Mouse (Mus musculus) heart, embryonic 10.5 days (tissue): ENCODE results near the gene Igdcc3. TPM values are rescaled to one million over a fixed set of nuclear protein-coding genes. Genes with fewer than 3 reads are reported as not detected.
"Not testable (repeated sequence)": the region's sequence is repeated elsewhere in the genome, so short reads cannot be mapped to it uniquely, and the experiment has no call there.

Experiments used
- DNase-seq: peaks from one replicate; pipeline ENCODE4 v3.0.0-alpha.2; 2017; ENCODE audit warnings: low spot score
- H3K27ac ChIP-seq: fragments of 300-500 bp; sonication (generic); 2 replicates; pipeline ENCODE4 v1.5.1; 2016; ENCODE audit warnings: mild to moderate bottlenecking
- H3K27me3 ChIP-seq: fragments of 300-500 bp; sonication (generic); 2 replicates; pipeline ENCODE4 v1.6.1; 2016; ENCODE audit warnings: mild to moderate bottlenecking; ENCODE audit not compliant: poor library complexity, insufficient read depth, severe bottlenecking
- H3K36me3 ChIP-seq: fragments of 300-500 bp; sonication (generic); 2 replicates; pipeline ENCODE4 v1.6.1; 2016; ENCODE audit warnings: mild to moderate bottlenecking, moderate library complexity
- H3K4me1 ChIP-seq: fragments of 300-500 bp; sonication (generic); 2 replicates; pipeline ENCODE4 v1.6.1; 2016; ENCODE audit warnings: mild to moderate bottlenecking
- H3K4me3 ChIP-seq: fragments of 300-500 bp; sonication (generic); 2 replicates; pipeline ENCODE4 v1.5.1; 2016; ENCODE audit warnings: mild to moderate bottlenecking, moderate library complexity
- H3K9me3 ChIP-seq: fragments of 300-500 bp; sonication (generic); 2 replicates; pipeline ENCODE4 v1.6.1; 2016; ENCODE audit warnings: mild to moderate bottlenecking, moderate library complexity
- WGBS: fragments of 180-500 bp; shearing (Covaris S2); methylation state at CpG from one replicate; pipeline ENCODE4 v1.1.7; 2016; 5-methylcytosine and 5-hydroxymethylcytosine counted together
- polyA plus RNA-seq: library from polyadenylated mRNA; unstranded; fragments of >200 nt; fragmentation: Nextera tagmentation; extraction: Ambion mirVana; gene quantifications from 2 replicates; pipeline ENCODE4 v1.2.1, GENCODE M21; 2016

Igdcc3 gene
- polyA plus RNA-seq, 1 experiment from 2014 or later = 65.0 TPM

DNA sequence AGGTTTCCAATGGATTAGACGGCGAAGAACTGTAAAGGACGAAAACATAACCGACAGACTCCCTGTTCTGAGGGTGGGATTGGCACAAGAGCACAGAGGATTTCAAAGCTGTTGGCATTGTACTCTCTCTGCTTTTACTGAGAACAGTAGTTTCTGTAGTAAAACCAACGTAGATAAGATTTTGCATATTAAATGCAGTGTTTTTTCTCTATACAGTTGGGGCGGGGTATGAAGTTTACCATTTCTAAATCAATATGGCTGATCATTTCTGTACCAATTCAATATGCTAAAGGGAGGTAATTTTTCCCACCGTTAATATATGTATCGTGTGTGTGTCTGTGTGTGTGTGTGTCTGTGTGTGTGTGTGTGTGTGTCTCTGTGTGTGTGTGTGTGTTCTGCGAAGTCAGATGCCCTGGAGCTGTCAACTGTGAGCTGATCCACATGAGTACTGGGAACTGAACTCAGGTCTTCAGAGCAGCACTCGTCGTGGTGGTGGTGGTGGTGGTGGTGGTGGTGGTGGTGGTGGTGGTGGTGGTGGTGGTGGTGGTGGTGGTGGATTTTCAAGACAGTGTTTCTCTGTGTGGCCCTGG lies 61.3 kb downstream of the Igdcc3 start:
- Histone ChIP-seq H3K4me3 (peak overlapping the region; percentile 55), H3K9me3 (no peaks in the 10 kb centered on the region), H3K36me3 (no peaks in the 10 kb centered on the region), H3K27me3 (no peaks in the 10 kb centered on the region), H3K4me1 (0 out of 2 replicates have a peak, but pooled peaks cover 7% of the 10 kb centered on the region), H3K27ac (peak overlapping the region; percentile 88)
- no peak for DNase-seq
- WGBS = 30% methylated on average over 11 of the region's 11 CpGs

DNA sequence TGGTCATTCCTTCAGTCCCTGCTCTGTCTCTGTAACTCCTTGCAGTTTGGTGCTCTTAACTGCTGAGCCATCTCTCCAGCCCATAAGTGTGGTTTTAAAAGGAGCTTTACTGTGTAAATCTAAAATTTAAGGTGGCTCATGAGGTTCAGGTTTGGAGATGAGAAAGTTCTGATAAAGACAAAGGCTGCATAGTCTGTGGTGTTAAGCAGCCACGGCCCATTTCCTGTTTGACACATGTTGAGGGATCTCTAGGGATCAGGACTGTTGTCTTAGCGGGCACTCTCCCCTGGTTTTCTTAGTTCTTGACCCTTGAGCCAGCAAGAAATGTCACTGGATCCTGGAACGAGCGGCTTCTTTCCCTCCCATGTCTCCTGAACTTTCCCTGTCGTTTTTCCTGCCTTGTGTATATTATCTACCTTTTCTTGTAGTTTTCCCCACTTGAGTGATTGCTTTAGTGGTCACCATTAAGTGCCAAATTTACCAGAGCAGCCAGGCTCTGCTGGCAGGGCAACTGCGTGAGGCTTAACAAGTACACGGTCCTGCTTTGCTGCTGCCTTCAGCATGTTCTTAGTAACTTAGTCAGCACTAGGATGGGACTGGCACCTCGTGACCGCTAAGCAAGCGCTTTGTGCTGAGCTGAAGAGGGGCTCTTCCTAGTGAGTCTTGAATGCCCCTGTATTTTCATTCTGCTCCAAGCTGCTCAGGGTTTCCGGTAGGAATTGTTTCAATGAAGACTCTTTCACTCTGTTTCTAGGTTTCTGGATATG lies 64.2 kb downstream of the Igdcc3 start:
- 0 out of 2 replicates have a peak, but pooled peaks cover 10% of the 10 kb centered on the region for H3K4me1 ChIP-seq
- 62% methylated on average over 11 of the region's 11 CpGs for WGBS
- no peak overlapping the region for H3K4me3 ChIP-seq
- DNase-seq = no peak
- no peaks in the 10 kb centered on the region for H3K9me3 ChIP-seq
- no peaks in the 10 kb centered on the region for H3K36me3 ChIP-seq
- H3K27ac ChIP-seq = no peak overlapping the region
- no peaks in the 10 kb centered on the region for H3K27me3 ChIP-seq

GRCm38 (mm10) chr9:65207041-65207815 lies 66.2 kb downstream of the Igdcc3 start:
- H3K4me3 ChIP-seq, H3K27me3 ChIP-seq, H3K36me3 ChIP-seq, H3K27ac ChIP-seq, DNase-seq, H3K9me3 ChIP-seq: not testable (repeated sequence)
- 0 out of 2 replicates have a peak, but pooled peaks cover 13% of the 10 kb centered on the region for H3K4me1 ChIP-seq
- 68% methylated on average over 9 of the region's 9 CpGs for WGBS

DNA sequence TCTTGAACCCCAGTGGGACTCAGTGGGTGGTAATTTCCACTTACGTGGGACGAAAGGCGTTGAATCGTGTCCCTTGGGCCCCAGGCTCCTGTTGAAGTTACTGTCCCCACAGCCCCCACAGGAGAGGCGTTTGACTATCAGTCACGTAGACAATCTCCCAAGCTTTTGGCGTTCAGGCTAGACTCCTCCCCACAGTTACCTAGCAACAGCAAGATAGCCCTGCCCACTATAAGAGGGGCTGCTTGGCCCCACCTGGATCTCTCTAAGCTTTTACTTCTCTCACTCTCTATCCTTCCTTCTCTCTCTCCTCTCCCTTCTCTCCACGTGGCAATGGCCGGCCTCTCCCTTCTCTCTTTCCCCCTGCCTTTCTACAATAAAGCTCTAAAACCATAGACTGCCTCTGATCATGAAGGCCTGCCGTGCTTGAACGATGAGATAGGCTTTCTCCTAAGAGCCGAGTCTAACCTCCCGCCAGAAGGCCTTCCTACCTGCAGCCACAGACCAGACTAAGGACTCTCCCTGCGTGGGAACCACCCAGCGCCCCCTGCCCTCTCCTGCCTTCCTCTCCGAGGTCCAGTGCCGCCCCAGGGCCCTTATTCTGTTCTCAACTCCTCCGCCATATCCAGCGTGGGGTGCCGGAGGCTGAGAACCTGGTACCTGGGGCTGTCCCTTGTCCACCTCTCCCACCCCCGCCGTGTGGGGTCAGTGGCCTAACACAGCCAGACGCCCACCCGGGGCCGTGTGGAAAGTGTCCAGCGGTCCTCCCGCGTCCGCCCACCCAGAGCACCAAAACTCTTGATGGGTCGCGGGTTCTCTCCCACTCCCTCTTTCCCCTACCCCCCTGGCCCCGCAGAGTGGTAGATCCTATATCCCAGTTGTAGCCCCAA lies 67.5 kb downstream of the Igdcc3 start:
- H3K27me3 ChIP-seq = no peaks in the 10 kb centered on the region
- 0 out of 2 replicates have a peak overlapping the region, but pooled peaks have one; percentile 16 for H3K27ac ChIP-seq
- no peaks in the 10 kb centered on the region for H3K9me3 ChIP-seq
- H3K36me3 ChIP-seq = no peaks in the 10 kb centered on the region
- 0 out of 2 replicates have a peak, but pooled peaks cover 13% of the 10 kb centered on the region for H3K4me1 ChIP-seq
- no peak overlapping the region for H3K4me3 ChIP-seq
- no peak for DNase-seq
- 87% methylated on average over 32 of the region's 32 CpGs for WGBS

DNA sequence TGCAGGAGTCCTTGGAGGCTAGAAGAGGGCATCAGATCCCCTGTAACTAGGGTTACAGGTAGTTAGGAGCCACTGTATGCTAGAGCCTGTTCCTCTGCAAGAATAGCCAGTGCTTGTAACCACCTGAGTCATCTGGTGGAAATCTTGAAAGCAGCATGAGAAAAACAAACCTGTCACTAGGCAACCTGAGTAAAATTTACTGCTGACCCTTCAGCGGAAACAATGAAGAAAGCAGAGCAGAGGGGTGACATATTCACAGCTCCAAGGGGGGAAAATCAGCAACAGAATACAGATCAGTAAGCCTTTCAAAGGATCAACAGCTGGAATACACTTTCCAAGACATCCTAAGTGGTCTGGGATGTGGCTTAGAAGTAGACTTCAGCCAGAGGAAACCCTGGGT lies 70.6 kb downstream of the Igdcc3 start:
- H3K4me1 ChIP-seq = peaks cover 28% of the 10 kb centered on the region
- 62% methylated on average over 1 of the region's 1 CpGs for WGBS
- H3K4me3 ChIP-seq = no peak overlapping the region
- H3K36me3 ChIP-seq = no peaks in the 10 kb centered on the region
- no peak for DNase-seq
- H3K9me3 ChIP-seq = no peaks in the 10 kb centered on the region
- no peak overlapping the region for H3K27ac ChIP-seq
- H3K27me3 ChIP-seq = no peaks in the 10 kb centered on the region

DNA sequence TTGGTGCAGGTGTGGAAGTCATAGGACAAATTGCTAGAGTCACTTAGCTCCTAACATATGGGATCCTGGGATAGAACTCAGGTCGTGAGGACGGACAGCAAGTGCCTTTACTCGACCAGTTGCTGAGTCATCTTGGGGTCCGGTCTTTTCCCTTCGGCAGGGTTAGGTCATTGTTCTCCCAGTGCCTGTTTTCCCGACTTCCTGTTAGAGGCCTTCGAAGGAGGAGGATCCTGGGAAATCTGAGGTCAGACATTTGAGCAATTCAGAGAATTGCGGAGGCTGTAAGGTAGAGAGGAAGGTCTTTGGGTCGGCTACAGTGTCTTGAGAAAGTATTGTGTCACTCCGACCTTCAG lies 73.4 kb downstream of the Igdcc3 start:
- no peaks in the 10 kb centered on the region for H3K9me3 ChIP-seq
- peak; percentile 85 for DNase-seq
- 22% methylated on average over 10 of the region's 10 CpGs for WGBS

GRCm38 (mm10) chr9:65214778-65215493 lies 73.9 kb downstream of the Igdcc3 start:
- H3K9me3 ChIP-seq = no peaks in the 10 kb centered on the region
- no peaks in the 10 kb centered on the region for H3K27me3 ChIP-seq
- peak overlapping the region; percentile 84 for H3K4me3 ChIP-seq
- H3K36me3 ChIP-seq = no peaks in the 10 kb centered on the region
- peaks cover 37% of the 10 kb centered on the region for H3K4me1 ChIP-seq
- DNase-seq = peak; percentile 95
- peak overlapping the region; percentile 95 for H3K27ac ChIP-seq
- WGBS = under 1% methylated on average over 58 of the region's 59 CpGs

More for the DNA sequence above, 73.4 kb downstream of the Igdcc3 start:
- Histone ChIP-seq H3K36me3 (no peaks in the 10 kb centered on the region), H3K27me3 (no peaks in the 10 kb centered on the region), H3K4me3 (peak overlapping the region; percentile 84), H3K4me1 (peaks cover 37% of the 10 kb centered on the region), H3K27ac (peak overlapping the region; percentile 95)

DNA sequence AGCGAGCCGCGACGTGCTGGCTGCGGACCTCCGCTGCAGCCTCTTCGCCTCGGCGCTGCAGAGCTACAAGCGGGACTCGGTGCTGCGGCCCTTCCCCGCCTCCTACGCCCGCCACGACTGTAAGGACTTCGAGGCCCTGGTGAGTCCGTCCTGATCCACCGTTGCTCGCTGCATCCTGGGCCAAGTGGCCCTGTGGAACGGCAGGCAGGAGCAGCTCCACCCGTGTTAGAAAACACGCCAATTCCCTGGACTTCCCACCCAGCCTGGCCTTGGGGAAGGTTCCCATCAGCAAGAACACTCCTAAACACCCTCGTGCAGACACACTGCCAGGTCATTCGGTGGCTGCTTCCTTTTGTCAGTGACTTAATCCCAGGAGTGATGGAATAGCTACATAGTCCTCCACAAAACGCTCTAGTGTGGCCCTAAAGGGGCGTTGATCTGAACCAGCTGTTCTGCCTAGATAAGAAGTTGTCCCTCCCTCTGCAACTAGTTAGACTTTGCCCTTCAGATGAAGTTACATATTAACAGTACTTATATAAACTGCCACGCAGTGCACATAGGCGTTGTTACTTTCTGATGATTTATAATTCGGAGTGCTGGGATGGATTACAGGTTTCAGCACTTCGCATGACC lies 74.6 kb downstream of the Igdcc3 start:
- 11% methylated on average over 31 of the region's 31 CpGs for WGBS
- Histone ChIP-seq H3K27me3 (no peaks in the 10 kb centered on the region), H3K4me1 (peaks cover 37% of the 10 kb centered on the region), H3K4me3 (peak overlapping the region; percentile 84), H3K36me3 (no peaks in the 10 kb centered on the region), H3K27ac (peak overlapping the region; percentile 95), H3K9me3 (no peaks in the 10 kb centered on the region)
- DNase-seq = peak; percentile 88

- no peaks in the 10 kb centered on the region for H3K36me3 ChIP-seq
- WGBS = 54% methylated on average over 8 of the region's 8 CpGs
- no peaks in the 10 kb centered on the region for H3K27me3 ChIP-seq
- no peak for DNase-seq
- 0 out of 2 replicates have a peak overlapping the region, but pooled peaks have one; percentile 12 for H3K4me3 ChIP-seq
- no peaks in the 10 kb centered on the region for H3K9me3 ChIP-seq
- peaks cover 33% of the 10 kb centered on the region for H3K4me1 ChIP-seq
- H3K27ac ChIP-seq = peak overlapping the region; percentile 59; the same call in 1 of the 2 replicates
Measured at GRCm38 (mm10) chr9:65216972-65217371, 76.0 kb downstream of the Igdcc3 start.

DNA sequence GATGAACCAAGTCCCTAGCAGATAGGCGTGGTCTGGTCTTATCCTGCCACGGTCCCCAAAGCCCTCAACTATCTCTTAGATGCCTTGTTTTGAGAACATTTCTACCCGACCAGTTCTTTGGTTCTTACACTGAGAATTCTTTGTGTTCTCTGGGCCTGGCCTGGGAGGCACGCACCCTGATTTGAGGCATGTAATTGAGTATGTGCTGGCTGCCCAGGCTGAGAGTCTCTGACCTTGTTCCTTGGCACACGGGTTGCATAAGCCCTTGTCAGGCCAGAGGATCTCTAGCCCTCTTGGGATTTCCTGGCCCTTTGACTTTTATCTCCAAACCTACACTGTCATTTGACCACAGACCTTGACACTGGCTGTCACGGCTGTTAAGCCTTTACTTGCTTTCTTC lies 76.7 kb downstream of the Igdcc3 start:
- WGBS = 51% methylated on average over 6 of the region's 6 CpGs
- H3K27ac ChIP-seq = 0 out of 2 replicates have a peak overlapping the region, but pooled peaks have one; percentile 36

GRCm38 (mm10) chr9:65218916-65219315 lies 77.9 kb downstream of the Igdcc3 start:
- WGBS = 63% methylated on average over 1 of the region's 1 CpGs
- no peak overlapping the region for H3K27ac ChIP-seq
- H3K27me3 ChIP-seq = no peaks in the 10 kb centered on the region
- H3K4me3 ChIP-seq = no peak overlapping the region
- H3K4me1 ChIP-seq = peaks cover 33% of the 10 kb centered on the region
- H3K9me3 ChIP-seq = no peaks in the 10 kb centered on the region
- no peaks in the 10 kb centered on the region for H3K36me3 ChIP-seq
- no peak for DNase-seq

More for the DNA sequence above, 76.7 kb downstream of the Igdcc3 start:
- Histone ChIP-seq H3K27me3 (no peaks in the 10 kb centered on the region), H3K9me3 (no peaks in the 10 kb centered on the region), H3K4me1 (peaks cover 33% of the 10 kb centered on the region), H3K4me3 (no peak overlapping the region), H3K36me3 (no peaks in the 10 kb centered on the region)
- no peak for DNase-seq
